ENCODE assay signal across 10 mouse cellular contexts in the genomic region with DNA sequence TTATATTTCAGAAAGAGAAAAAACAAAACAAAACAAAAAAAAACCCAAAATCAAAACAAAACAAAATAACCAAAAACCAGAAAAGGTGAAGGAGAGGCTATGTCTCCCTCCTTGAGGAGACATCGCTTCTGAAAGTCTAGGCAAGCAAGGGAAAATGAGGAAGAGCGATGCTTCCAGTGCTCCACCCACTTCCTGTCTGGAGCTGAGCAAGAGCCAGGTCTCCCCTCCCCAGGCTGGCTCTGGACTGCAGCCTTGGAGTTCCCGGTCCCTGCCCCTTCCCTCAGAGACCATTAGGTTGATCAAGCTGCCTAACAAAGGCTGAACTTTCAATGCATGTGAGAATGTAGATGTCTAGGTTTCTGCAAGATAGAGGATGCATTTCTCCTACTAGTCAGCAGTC.
DNase-seq lines count a peak whose midpoint lies in the region; ATAC-seq lines count a peak whose summit lies in the region.
"Had no signal": no experiment of that assay in that cellular context is flagged by ENCODE, and none has a peak within 500 bp of the region (broad histone marks: within the 10 kb centered on the region; RNA-seq: fewer than 3 reads in every experiment).

No protein-coding gene starts in this region.

- peak; percentile 41 for DNase-seq in gastrocnemius, postnatal 25 days
- DNase-seq in gastrocnemius, adult 18-20 months (ENCODE audit: low spot score) = no peak
- DNase-seq in kidney, postnatal 25 days = peak; percentile 56 to 77
- DNase-seq in kidney, adult 8-10 months = no peak
- DNase-seq in kidney, postnatal 4 days = peak; percentile 45 to 61
- no peak for DNase-seq in urinary bladder, postnatal 36 days (ENCODE audit: low spot score in 2 of 2)
- DNase-seq in spleen, adult 12 weeks (ENCODE audit: low spot score) = no peak
- DNase-seq: cerebellum, adult 8-10 months had no signal

- peak; percentile 56 for ATAC-seq in megakaryocyte progenitor cell, adult 5-6 weeks (replicated peaks; ENCODE audit: poor library complexity)
- ATAC-seq: midbrain, embryonic 13.5 days had no signal

Comparison
In these comparisons a context has a peak if more than half of its experiments do, and no peak if none do; other contexts are left out.
1. DNase-seq: peak in gastrocnemius, postnatal 25 days (single experiment), kidney, postnatal 25 days (2 of 2) and kidney, postnatal 4 days (2 of 2); none in gastrocnemius, adult 18-20 months (single experiment), kidney, adult 8-10 months (0 of 2), urinary bladder, postnatal 36 days (0 of 2) and spleen, adult 12 weeks (single experiment).